Mouse (Mus musculus) ES-CJ7 (cell line): Measurements from ENCODE around the gene Ssh3.

ENCODE experiments used
- DNase-seq: peaks from one replicate; pipeline ENCODE4 v3.0.0; 2011; ENCODE audit warnings: low read depth, low spot score

Gene Ssh3

DNA sequence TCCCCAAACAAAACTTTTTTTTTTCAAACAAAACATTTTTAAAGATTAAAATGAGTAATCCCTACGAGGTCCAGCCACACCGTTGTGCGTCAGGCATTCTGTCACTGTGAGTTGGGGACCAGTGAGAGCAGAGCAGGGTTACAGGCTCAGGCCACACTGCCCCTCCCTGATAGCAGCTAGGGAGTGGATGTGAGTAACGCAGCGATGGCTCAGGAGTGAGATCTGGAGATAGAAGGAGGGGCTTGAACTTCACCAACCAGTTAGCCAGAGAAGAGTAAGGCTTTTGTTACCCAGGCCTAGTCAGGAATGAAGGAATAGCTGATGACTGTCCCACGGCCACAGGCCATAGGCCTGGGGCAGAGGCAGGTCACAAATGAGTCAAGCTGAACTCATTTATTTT lies 24.2 kb downstream of the Ssh3 start:
- DNase-seq, result no peak

- peak; percentile 43 for DNase-seq
Observed at GRCm38 (mm10) chr19:4242416-4242815, 26.6 kb downstream of the Ssh3 start.

GRCm38 (mm10) chr19:4240247-4240668 lies 28.7 kb downstream of the Ssh3 start:
- no peak for DNase-seq

DNA sequence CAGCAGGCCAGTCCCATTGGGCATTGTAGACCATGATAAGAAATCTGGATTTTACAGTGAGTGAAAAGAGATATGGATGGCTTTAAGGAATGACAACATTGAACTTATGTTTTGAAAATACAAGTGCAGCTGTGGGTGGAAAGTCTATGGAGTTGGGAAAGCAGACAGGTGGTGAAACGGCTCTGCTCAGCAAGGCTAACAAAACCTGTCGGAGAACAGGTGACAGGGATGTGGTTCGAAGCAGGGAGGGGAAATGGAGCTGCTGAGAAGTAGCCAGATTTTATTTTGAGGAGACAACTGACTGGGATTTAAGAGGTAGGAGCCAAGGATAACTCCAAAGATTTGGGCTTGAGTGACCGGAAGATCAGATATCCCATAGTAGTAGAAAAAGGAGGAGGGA lies 34.4 kb downstream of the Ssh3 start:
- DNase-seq, result no peak

DNA sequence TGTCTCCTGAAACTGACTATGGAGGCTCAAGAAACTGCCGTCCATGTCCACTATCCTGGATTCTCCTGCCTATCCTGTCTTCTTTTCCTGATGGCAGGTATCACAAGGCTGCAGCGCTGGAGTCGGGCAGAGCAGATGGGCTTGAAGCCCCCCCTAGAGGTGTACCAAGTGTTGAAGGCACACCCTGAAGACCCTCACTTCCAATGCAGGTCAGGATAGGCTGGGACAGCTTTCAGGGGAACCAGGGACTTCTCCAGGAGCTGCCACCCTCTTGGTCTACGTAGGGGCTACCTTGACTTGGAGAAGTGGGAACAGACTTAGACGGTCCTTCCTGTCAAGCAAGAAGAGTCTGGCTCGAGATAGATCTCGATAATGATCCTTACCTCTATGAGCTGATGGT lies 36.3 kb downstream of the Ssh3 start:
- no peak for DNase-seq

DNA sequence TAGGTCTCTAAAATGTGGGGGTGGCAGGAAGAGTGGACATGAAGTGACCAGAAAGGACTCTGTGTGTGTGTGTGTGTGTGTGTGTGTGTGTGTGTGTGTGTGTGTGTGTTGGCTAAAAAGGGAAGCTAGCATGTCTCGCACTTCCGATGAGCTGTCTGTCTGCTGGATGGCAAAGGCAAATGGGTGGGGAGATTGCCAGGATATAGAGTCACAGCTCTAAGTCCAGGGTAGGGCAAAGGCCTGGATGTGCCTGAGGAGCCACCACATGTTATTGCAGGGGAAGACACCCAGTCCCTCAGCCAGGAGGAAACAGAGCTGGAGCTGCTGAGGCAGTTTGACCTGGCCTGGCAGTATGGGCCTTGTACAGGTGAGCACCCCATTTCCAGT lies 36.8 kb downstream of the Ssh3 start:
- no peak for DNase-seq

DNA sequence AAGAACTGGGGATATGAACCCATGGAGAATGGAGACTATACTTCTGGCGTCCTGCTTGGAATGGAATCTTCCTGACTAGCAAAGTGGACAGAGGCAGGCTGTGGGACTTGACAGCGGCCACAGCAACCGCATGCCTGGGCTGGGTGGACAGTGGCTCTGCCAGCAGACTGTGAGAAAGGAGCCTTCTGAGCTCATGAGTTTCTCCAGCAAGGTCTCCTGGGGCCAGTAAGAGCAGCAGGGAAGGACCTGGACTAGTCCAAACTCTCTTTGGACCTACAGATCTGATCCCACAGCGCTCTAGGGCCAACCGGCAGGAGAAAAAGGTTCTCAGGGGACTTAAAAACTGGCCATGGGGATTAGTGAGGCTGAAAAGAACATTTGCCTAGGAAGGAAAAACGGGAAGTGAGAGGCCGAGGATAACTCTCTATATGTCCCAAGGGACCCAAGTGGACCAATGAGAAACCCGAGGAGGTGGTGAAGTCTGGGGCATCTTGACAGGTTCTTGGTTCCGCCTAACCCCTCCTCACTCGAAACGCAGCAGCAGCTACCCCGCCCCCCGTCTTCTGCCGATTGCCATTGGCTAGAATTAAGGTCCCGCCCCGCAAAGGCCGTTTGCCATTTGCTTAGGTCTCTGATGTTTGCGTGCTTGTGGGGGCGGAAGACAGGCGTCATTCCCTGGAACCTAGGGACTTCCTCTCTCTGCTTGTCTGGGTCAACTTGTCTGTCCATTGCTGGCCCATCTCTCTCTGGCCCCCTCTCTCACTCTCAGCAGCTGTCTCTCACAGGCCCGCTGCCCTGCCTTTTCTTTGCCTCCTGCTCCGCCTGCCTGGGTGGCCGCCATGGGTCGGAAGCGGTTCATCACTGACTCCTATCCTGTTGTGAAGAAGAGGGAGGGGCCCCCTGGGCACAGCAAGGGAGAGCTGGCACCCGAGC lies 37.5 kb downstream of the Ssh3 start, which contains the start of gene Pold4:
Pold4 (plus strand) TSS at position 647 of the 933 bp plus-strand sequence.
- DNase-seq, result peak; percentile 89

DNA sequence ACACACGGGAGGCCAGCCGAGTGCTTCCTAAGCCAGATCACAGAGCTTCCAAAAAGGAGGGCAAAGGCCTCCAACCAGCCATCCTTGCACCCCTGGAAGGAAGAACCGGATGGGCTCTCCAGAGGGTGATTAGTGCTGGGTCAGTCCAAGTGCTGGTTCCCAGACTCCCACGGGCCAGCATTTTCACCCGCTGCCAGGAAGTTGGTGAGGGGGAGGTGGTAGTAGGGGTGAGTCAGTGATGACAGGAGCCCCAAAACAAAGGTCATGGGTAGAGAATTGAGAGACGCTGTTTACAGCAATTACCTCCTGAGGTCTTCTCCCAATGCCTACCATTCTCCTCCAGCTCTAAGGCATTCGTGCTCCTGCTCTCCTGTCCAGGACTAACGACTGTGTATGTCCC lies 38.6 kb downstream of the Ssh3 start:
- no peak for DNase-seq

DNA sequence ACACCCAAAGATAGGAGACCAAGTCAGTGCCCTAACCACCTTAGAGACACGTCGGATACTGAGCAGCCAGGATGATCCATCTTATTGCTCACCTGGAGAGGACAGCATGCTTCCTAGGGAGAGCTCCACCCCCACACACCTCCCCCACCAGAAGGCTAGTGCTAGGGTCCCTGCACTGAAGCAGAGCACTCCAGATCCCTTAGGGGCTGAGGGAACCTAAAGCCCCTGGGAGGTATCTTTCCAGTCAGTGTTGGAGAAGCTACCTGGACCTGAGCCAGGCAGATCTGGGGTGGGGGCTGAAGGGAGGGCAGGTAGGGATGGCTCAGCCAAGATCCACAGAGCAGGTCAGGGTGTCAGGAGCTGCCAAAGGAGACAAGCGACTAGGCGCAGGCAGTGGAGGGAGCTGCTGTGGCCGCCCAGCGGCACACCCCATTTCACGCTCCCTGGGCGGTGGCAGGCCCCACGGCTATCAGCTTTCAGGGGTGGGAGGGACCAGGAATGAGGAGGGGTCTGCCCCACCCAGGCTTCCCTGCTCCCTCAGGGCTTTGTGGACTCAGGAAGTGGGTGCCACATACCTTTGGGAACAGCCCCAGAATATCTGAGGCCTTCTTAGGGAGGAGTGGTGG lies 39.4 kb downstream of the Ssh3 start:
- DNase-seq, result no peak

GRCm38 (mm10) chr19:4228891-4229290 lies 40.1 kb downstream of the Ssh3 start:
- DNase-seq, result no peak

GRCm38 (mm10) chr19:4227894-4228678 lies 40.9 kb downstream of the Ssh3 start:
- DNase-seq, result peak; percentile 88

DNA sequence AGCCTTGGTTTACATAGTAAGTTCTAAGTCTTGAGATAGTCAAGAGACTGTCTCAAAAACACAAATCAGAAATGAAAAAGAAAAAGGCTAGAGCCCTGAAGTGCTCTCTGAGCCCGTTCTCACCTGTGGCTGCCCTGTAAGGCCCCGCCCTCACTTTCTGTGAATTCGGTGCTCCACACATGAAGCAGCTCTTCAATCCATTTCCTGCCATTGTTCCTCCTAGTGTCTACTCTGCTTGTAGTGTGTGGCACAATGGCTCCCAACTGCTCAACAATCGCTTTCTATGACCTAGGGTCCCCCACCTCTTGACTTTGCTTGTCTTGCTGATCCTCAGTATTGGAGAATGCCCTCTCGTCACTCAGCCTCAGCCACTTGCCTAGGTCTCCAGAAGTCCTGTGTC lies 41.5 kb downstream of the Ssh3 start:
- peak; percentile 35 for DNase-seq

DNA sequence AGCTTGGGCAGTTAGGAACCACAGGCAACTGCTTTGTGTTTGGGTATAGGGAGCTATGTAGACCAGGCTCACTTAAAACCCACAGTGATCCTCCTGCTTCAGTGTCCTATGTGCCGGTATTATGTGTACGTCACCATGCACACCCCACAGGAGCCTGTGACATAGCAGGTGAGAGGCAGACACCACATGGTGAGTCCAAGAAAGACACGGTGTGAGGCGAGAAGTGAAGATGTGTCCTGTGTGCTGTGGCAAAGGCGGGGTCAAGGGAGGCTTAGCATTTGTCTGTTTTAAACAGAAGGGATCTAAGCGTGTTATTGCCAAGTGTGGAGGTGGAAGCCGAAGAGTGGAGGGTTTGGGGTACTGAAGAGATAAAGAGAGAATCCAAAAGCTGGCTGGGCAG lies 42.2 kb downstream of the Ssh3 start:
- DNase-seq, result no peak

DNA sequence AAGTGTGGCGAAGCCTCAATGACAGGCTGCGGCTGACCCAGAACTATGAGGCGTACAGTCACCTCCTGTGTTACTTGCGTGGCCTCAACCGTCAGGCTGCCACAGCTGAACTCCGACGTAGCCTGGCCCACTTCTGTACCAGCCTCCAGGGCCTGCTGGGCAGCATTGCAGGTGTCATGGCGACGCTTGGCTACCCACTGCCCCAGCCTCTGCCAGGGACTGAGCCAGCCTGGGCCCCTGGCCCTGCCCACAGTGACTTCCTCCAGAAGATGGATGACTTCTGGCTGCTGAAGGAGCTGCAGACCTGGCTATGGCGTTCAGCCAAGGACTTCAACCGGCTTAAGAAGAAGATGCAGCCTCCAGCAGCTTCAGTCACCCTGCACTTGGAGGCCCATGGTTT lies 46.8 kb downstream of the Ssh3 start:
- no peak for DNase-seq

DNA sequence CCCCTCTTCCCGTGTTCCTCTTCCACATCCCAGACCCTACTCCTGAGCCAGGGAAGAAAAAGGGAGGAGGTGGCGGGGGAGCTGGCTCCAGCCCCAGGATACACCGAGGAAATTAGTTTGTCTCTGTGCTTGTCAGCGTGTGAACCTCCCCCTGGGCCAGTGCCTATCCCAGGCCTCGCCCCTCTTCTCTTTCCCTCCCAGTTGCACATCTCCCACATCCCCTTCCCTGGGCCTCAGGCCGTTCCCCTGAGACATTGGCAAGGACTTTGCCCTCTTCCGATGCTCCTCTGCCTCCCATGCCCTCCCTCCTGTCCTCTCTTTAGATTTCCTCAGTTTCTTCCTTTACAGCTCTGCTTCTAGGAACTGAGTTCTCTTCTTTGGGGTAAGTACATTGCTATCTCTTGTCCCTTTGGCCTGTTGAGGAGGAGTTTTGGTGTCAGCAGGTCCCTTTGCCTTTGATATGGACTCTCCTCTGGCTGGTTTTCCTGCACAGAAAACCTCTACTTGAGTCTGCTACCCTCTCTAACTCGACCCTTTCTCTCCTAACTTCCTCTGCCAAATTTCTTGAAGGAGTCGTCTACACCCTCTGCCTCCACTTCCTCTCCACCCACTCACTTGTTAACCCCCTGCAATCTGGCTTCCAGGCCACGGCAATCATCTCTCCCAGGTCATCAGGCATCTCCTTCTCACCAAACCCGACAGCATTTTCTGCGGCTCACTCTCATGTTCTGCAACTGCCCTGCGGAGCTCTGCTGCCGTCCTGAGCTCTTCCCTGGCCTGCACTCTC lies 47.8 kb downstream of the Ssh3 start:
- DNase-seq, result no peak

GRCm38 (mm10) chr19:4220416-4220815 lies 48.6 kb downstream of the Ssh3 start:
- DNase-seq, result no peak

GRCm38 (mm10) chr19:4219943-4220342 lies 49.0 kb downstream of the Ssh3 start:
- DNase-seq, result no peak

DNA sequence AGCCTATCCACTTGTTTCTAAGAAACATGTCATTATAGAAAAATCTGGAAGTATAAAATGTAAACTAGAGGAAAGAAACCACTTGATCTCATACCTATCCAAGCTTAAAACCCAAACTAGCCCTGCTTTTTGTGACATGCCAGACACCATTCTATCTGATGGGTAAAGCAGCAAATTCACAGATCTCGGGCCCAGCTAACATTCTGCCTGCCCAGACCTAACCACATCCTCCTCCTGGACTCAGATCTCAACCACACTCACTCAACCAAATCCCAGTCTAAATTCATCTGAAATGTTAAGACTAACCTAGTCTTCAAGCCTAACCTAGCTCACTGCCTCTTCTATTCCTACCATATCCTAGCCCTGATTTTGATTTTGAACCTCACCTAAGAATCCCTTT lies 50.2 kb downstream of the Ssh3 start:
- DNase-seq, result no peak

DNA sequence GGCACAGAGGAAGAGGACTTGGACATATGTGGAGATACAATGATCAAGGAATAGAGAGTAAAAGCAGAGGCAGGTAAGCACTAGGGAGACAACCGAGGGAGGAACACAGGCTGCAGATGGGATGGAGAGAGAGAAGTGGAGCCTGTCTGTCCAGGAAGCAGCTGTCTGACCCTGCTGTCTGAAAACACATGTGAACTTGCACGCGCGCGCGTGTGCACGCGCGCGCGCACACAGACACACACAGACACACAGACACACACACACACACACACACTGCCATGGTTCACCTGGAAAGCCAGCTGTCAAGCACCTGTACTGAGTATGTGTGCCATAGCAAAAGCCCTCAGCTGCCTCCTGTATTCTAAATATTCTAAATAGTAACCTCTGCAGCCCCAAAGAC lies 50.7 kb downstream of the Ssh3 start:
- DNase-seq, result no peak

DNA sequence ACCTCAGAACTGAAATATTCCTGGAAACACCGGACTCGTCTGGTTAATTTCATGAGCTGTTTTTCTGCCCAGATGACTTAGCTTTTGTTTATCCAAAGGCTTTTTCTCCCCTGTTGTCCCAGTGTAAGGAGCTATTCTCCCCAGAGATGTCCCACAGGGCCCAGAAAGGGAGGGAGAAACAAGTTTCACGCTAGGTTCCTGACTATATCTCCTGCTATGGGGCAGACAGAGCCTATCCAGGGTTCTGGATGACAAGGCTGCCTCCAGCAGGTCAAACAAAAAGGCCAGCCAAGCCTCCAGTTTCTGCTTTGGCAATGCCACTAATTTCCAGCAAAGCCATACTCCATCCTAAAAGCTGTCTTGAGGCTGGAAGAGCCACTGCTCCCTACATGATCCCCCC lies 51.1 kb downstream of the Ssh3 start:
- no peak for DNase-seq

DNA sequence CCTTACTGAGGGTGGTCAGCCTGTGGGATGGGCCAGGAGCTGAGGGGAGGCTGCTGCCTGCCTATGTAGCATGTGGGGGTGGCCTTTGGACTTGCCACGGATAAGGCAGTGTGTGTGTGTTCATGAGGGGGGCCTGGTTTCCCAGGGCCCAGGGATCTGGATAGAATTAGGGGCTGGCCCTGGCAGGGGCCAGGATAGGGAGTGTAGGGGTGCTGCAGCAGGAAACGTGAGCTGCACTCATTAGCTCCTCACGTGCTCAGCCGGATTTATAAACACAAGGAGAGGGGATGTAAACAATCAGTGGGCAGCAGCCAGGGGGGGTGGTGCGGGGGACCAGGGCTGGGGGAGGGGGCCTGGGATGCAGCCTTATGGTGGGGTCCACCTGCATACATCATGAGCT lies 51.8 kb downstream of the Ssh3 start:
- no peak for DNase-seq
